Mouse (Mus musculus): ENCODE measurements around the gene Gm17349. TPM values are rescaled to one million over a fixed set of nuclear protein-coding genes. Genes with fewer than 3 reads are reported as not detected.

Gene Gm17349
- total RNA-seq, 1 experiment from 2014 or later = 18.1 TPM

GRCm38 (mm10) chr15:99661121-99661830 lies 44.0 kb downstream of the Gm17349 start:
- DNase-seq = no peak

DNA sequence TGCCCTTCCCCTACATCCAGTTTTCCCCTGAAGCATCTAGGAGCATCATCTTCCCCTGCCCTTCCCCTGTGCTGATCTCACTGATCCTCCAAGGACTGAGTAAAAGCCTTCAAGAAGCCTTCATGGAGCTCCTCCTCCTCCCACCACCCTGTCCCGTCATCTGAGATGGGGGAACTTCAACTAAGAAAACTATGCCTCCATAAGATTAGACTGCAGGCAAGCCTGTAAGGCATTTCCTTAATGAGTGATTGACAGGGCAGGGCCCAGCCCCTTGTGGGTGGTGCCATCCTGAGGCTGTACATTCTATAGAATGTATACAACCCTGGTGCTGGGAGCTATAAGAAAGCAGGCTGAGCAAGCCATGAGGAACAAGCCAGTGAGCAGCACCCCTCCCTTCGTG lies 46.9 kb downstream of the Gm17349 start:
- no peak for DNase-seq

DNA sequence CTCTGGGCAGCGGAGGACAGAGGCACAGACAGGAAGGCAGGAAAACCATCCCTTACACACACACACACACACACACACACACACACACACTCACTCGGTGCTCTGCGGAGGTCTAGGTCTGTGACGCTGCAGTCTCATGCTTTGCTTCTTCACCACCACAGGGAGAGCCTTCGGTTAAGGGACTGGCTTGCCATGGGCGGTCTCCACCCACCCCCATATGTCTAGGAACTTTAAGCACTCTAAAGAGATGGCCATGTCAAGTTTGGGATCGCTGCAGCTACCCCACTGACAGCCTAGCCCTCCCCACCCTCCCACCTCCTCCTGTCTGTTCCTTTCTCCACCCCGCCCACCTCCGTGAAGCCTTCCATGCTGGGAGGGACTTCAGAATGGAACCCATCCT lies 49.3 kb downstream of the Gm17349 start:
- DNase-seq = no peak

- no peak for DNase-seq
Measured at GRCm38 (mm10) chr15:99653876-99654275, 51.4 kb downstream of the Gm17349 start.

GRCm38 (mm10) chr15:99653291-99653690 lies 52.0 kb downstream of the Gm17349 start:
- no peak for DNase-seq

Other genes starting within 250 kb of the Gm17349 start
- 25.6 and 29.0 TPM in 2 replicates for gene Nckap5l, start 247.7 kb downstream of the Gm17349 start, total RNA-seq (2021)
- gene Bcdin3d, start 230.8 kb downstream of the Gm17349 start, total RNA-seq (2021) = 3.9 and 6.8 TPM in 2 replicates
- 16.3 and 17.2 TPM in 2 replicates for gene Faim2, start 177.3 kb downstream of the Gm17349 start, total RNA-seq (2021)
- 1.4 and 1.7 TPM in 2 replicates for gene Aqp2, start 126.4 kb downstream of the Gm17349 start, total RNA-seq (2021)
- 2.1 and 2.3 TPM in 2 replicates for gene Aqp5, start 114.7 kb downstream of the Gm17349 start, total RNA-seq (2021)
- not detected in 2 replicates for gene Aqp6, start 104.1 kb downstream of the Gm17349 start, total RNA-seq (2021)
- 25.3 and 28.5 TPM in 2 replicates for gene Racgap1, start 53.8 kb downstream of the Gm17349 start, total RNA-seq (2021)
- gene Asic1, start 35.1 kb downstream of the Gm17349 start, total RNA-seq (2021) = 0.70 and 0.75 TPM in 2 replicates
- gene Smarcd1, start 3.4 kb downstream of the Gm17349 start, total RNA-seq (2021) = 40.0 and 57.6 TPM in 2 replicates
- gene Gpd1, start 12.0 kb upstream of the Gm17349 start, total RNA-seq (2021) = 1,539 and 1,562 TPM in 2 replicates
- gene Cox14, start 20.1 kb upstream of the Gm17349 start, total RNA-seq (2021) = 177 and 199 TPM in 2 replicates
- gene Cers5, start 67.4 kb upstream of the Gm17349 start, total RNA-seq (2021) = 40.9 and 42.7 TPM in 2 replicates
- 37.4 and 39.9 TPM in 2 replicates for gene Lima1, start 170.0 kb upstream of the Gm17349 start, total RNA-seq (2021)

Data from adrenal gland, postnatal 14 days (tissue).